Comparison of ENCODE assay signal across 8 mouse cellular contexts in the genomic region with DNA sequence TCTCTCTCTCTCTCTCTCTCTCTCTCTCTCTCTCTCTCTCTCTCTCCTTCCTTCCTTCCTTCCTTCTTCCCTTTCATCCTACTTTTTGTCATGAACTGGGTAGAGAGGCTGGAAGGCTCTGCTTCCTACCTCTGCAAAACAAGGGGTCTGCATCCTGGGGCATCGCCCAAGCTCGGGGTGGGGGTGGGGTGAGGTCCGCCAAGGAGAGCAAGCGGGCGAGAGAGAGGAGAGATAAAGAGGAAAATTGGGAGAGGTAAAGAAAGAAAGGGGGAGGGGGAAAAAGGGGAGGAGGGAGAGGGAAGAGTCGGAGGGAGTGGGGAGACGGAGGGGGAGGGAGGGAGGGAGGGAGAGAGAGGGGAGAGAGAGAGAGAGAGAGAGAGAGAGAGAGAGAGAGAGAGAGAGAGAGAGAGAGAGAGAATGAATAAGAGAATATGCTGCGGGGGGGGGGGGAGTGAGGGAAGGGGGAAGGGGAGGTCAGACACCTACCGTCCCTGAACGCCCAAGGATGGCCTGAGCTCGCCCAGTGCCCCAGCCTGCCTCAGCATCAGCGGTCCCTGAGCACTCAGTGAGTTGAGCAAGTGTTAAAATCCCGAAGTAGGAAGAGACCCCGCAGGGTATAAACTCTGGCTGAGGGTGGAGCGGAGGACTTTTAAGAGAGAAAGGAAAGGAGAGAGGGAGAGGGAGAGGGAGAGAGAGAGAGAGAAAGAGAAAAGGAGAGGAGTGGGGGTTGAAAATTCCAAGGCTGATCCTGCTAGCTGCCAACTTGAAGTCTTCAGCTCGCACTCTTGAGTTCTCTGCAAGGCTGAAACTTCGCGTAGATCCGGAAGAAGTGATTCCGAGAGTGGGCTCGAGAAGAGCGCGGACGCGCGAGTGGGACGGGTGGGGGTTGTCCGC. TPM values are rescaled to one million over a fixed set of nuclear protein-coding genes. Genes with fewer than 3 reads are reported as not detected.
DNase-seq lines count a peak whose midpoint lies in the region; ATAC-seq lines count a peak whose summit lies in the region.

A gene (plus strand): TSS at position 579 of the 894 bp plus-strand sequence.

- no peak for DNase-seq in lung, postnatal 10 days
- DNase-seq in embryonic facial prominence, embryonic 14.5 days (ENCODE audit: low spot score): peak; percentile 69
- DNase-seq in hindbrain, embryonic 10.5 days (ENCODE audit: low spot score): no peak
- DNase-seq in right cerebral cortex, postnatal 10 days (ENCODE audit: low spot score in 2 of 2): no peak
- DNase-seq in spleen, adult 18-20 months: no peak

- H3K4me1 ChIP-seq in lung, embryonic 15.5 days: peaks cover 12% of the 10 kb centered on the region
- no peaks in the 10 kb centered on the region; the same call in 1 of the 2 replicates for H3K4me1 ChIP-seq in embryonic facial prominence, embryonic 14.5 days (ENCODE audit: control insufficient read depth, insufficient read depth, low read length)
- peaks cover 22% of the 10 kb centered on the region for H3K4me1 ChIP-seq in hindbrain, embryonic 10.5 days (replicated peaks)
- H3K4me1 ChIP-seq in midbrain, embryonic 12.5 days: peaks cover 7% of the 10 kb centered on the region

- no peaks in the 10 kb centered on the region; the same call in 1 of the 2 replicates for H3K36me3 ChIP-seq in lung, embryonic 15.5 days
- no peaks in the 10 kb centered on the region for H3K36me3 ChIP-seq in embryonic facial prominence, embryonic 14.5 days (ENCODE audit: control insufficient read depth, insufficient read depth, low read length)
- H3K36me3 ChIP-seq in hindbrain, embryonic 10.5 days: no peaks in the 10 kb centered on the region
- H3K36me3 ChIP-seq in midbrain, embryonic 12.5 days: no peaks in the 10 kb centered on the region

- peak; percentile 52 for ATAC-seq in lung, embryonic 15.5 days (ENCODE audit: borderline replicate concordance, extremely low read depth, low FRiP score, low TSS enrichment)
- ATAC-seq in embryonic facial prominence, embryonic 14.5 days (ENCODE audit: low read depth): peak; percentile 28
- ATAC-seq in midbrain, embryonic 12.5 days (ENCODE audit: low FRiP score, low read depth): peak; percentile 53
- no peak for ATAC-seq in CD4-positive, CD25-positive, alpha-beta regulatory T cell, adult 4 months

- peak within 1 kb of the TSS; percentile 84 for H3K27ac ChIP-seq in lung, embryonic 15.5 days
- peak within 1 kb of the TSS; percentile 89 for H3K27ac ChIP-seq in embryonic facial prominence, embryonic 14.5 days (replicated peaks; ENCODE audit: low read depth, low read length)
- H3K27ac ChIP-seq in hindbrain, embryonic 10.5 days: peak within 1 kb of the TSS; percentile 85
- peak within 1 kb of the TSS; percentile 25; the same call in 1 of the 2 replicates for H3K27ac ChIP-seq in midbrain, embryonic 12.5 days (replicated peaks)

- peaks cover 12% of the 10 kb centered on the region for H3K27me3 ChIP-seq in lung, embryonic 15.5 days
- H3K27me3 ChIP-seq in embryonic facial prominence, embryonic 14.5 days (replicated peaks; ENCODE audit: control insufficient read depth, insufficient read depth, low read length): peaks cover 7% of the 10 kb centered on the region; the same call in 1 of the 2 replicates
- H3K27me3 ChIP-seq in hindbrain, embryonic 10.5 days (ENCODE audit: insufficient read depth, poor library complexity, severe bottlenecking): peaks cover 55% of the 10 kb centered on the region
- H3K27me3 ChIP-seq in midbrain, embryonic 12.5 days: peaks cover 51% of the 10 kb centered on the region

- H3K4me3 ChIP-seq in lung, embryonic 15.5 days: peak within 1 kb of the TSS; percentile 65
- peak within 1 kb of the TSS; percentile 79 for H3K4me3 ChIP-seq in embryonic facial prominence, embryonic 14.5 days (ENCODE audit: low read depth, low read length)
- peak within 1 kb of the TSS; percentile 70 for H3K4me3 ChIP-seq in hindbrain, embryonic 10.5 days
- peak within 1 kb of the TSS; percentile 63 for H3K4me3 ChIP-seq in midbrain, embryonic 12.5 days

- 2% methylated on average over 25 of the region's 28 CpGs for WGBS in lung, embryonic 15.5 days
- WGBS in embryonic facial prominence, embryonic 14.5 days: 2% methylated on average over 19 of the region's 28 CpGs
- WGBS in hindbrain, embryonic 10.5 days: 2% methylated on average over 26 of the region's 28 CpGs
- WGBS in midbrain, embryonic 12.5 days: 2% methylated on average over 25 of the region's 28 CpGs

- H3K9me3 ChIP-seq in lung, embryonic 15.5 days: no peaks in the 10 kb centered on the region
- H3K9me3 ChIP-seq in embryonic facial prominence, embryonic 14.5 days (ENCODE audit: control insufficient read depth, low read length): no peaks in the 10 kb centered on the region
- H3K9me3 ChIP-seq in hindbrain, embryonic 10.5 days: no peaks in the 10 kb centered on the region
- no peaks in the 10 kb centered on the region for H3K9me3 ChIP-seq in midbrain, embryonic 12.5 days

- peak within 1 kb of the TSS; percentile 95 for H3K4me2 ChIP-seq in lung, embryonic 15.5 days
- H3K4me2 ChIP-seq in embryonic facial prominence, embryonic 14.5 days (ENCODE audit: low read depth, low read length): peak within 1 kb of the TSS; percentile 87
- H3K4me2 ChIP-seq in midbrain, embryonic 12.5 days (replicated peaks): peak within 1 kb of the TSS; percentile 98

- H3K9ac ChIP-seq in lung, embryonic 15.5 days: peak within 1 kb of the TSS; percentile 78
- peak within 1 kb of the TSS; percentile 81 for H3K9ac ChIP-seq in embryonic facial prominence, embryonic 14.5 days (ENCODE audit: low read depth, low read length)
- H3K9ac ChIP-seq in midbrain, embryonic 12.5 days (replicated peaks): peak within 1 kb of the TSS; percentile 62

RNA-seq across cellular contexts. Expression of the gene that starts here (rescaled TPM):
- 4.6 and 5.0 TPM in 2 replicates for polyA plus RNA-seq in lung, embryonic 15.5 days (2015; fragmentation: Nextera tagmentation; extraction: Ambion mirVana)
- polyA plus RNA-seq in embryonic facial prominence, embryonic 14.5 days (2014; fragmentation: Nextera tagmentation; extraction: Ambion mirVana): 4.8 and 5.0 TPM in 2 replicates
- polyA plus RNA-seq in hindbrain, embryonic 10.5 days (2016; fragmentation: Nextera tagmentation; extraction: Ambion mirVana): 1.1 TPM in 2 replicates
- polyA plus RNA-seq in midbrain, embryonic 12.5 days (2016; fragmentation: Nextera tagmentation; extraction: Ambion mirVana): 2.6 and 2.7 TPM in 2 replicates
- polyA plus RNA-seq in CD4-positive, CD25-positive, alpha-beta regulatory T cell, adult 4 months (2017; shearing (Covaris generic)): not detected

Comparison
In these comparisons a context has a peak if more than half of its experiments do, and no peak if none do; other contexts are left out.
1. H3K27ac ChIP-seq: peak in every context shown above with its lines; median percentile 89 in embryonic facial prominence, embryonic 14.5 days; 85 in hindbrain, embryonic 10.5 days; 84 in lung, embryonic 15.5 days; 25 in midbrain, embryonic 12.5 days.